Mouse (Mus musculus) kidney, adult 8-10 months (tissue): ENCODE data around the gene 4930590J08Rik.

ENCODE experiments used
- DNase-seq, 2 experiments: peaks; one replicate each; pipeline ENCODE4 v3.0.0; 2022

Gene 4930590J08Rik

GRCm38 (mm10) chr6:91965060-91965459, 62.5 kb downstream of the 4930590J08Rik start:
- no peak for DNase-seq

DNA sequence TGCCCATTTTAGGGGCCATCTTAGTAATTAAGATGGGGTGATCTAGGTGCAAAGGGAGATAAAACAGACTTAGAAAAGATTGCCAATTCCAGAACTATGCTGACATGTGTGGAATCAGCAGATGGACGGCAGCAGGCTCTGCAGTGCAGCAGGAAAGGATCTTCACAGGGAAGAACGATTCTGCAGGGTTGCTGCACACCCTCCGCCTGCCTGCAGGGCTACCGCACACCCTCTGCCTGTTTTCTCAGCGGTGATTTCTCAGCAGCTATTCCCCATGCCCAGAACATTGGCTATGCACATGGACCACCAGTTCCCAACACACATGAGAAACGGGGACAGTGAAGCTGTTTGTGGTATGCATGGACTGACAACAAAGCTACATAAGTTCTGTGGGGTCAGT, 63.4 kb downstream of the 4930590J08Rik start:
- DNase-seq: no peak

DNA sequence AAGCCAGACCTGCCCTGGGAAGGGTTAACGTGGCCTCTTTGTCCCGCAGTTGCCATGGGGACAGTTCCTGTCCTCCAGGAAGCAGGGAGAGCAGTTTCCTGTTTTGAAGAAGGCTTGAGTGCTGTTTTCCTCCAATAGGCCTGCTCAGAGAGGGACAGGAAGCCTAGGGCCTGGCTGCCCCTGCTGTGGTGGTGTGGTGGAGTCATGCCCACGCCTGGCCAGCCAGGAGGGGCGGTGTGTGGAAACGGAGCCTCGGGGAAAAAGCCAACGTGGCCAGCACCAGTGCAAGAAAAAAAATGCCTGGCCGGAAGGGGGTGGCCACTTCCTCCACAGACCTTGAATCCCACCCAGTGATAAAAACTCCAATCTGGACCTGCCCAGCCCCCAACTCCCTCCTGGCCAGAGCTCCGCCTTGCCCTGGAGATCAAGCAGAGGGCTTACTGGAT, 69.6 kb downstream of the 4930590J08Rik start:
- peak; percentile 67 to 85 for DNase-seq

DNA sequence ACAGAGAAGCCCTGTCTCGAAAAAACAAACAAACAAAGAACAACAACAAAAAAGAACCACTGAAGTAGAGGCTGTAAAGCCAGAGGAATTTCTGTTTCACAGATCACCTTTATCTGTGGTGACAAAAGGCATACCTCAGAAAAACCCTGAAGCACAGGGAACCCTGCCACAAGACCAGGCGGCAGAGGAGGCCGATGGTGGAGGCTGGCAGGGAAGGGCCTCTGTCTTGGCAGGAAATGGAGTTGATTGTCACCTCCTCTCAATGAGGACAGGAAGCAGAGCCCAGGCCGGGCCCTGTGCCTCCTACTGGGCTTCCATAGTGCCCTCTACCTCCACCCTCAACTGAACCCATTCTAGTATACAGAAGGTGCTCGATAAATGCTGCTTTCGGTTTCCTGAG, 71.4 kb downstream of the 4930590J08Rik start:
- no peak for DNase-seq

DNA sequence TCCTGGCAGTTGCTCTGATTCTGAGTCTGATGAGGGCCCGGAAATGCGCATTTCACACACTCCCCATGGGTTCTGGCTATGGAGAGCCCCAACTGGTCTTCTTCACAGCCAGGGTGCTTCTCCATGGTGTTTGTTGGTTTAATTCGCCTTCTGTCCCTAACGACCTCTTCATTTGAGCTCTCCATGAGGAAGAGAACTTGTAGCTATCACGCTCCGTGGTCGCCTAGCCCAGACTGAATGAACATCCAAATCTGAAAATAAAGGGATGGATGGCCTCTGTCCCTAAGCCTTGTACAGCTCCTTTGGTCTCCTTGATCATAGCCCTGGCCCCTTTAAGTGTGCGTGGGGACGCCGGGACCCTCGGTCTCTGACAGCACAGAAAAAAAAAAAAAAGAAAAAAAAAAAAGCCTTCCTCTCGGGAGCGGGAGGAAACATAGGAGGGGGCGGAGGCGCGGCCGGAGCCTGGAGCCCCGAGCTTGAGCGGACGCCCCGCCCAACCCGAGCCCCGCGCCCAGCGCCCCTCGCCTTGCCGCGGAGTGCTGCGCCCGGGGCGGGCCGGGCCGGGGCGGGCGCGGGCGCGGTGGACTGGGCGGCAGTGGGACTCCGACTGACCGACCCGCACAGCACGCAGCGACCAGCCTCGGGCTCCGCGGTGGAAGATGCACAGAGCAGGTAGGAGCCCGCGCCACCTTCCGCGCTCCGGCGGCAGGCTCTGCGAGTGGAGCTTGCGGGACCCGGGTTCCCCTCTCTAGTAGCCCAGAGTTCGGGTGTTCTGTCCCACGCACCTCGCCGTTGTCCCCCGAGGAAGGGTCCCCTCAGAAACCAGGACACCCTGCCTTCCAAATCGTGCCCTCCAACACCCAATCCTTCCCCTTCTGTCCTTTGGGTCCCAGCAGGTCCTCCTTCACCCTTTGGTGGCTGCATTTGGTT, 76.0 kb downstream of the 4930590J08Rik start, which contains the start of gene Fgd5:
Gene Fgd5 (plus strand): TSS at position 508 of the 930 bp plus-strand sequence.
- peak; percentile 21 to 27 for DNase-seq

GRCm38 (mm10) chr6:91979301-91979996, 76.8 kb downstream of the 4930590J08Rik start:
- DNase-seq: no peak

DNA sequence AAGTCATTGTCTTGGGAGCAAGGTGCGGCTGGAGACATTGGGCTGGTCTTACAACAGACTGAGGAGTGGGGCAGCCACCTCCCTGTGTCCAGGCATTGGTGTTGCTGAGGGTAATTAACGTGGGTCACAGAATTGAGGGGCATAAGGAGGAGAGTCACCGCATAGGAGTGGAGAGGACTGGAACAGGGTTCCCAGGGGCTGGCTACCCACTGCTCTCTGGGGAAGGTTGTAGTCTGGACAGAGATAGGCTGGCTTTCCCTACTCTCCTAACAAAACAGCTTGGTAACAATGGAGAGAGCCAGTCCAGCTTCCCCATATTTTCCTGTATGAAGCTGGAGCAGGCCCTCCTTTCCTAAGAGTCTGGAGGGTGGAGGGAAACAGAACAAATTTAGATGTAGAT, 77.4 kb downstream of the 4930590J08Rik start:
- no peak for DNase-seq

- no peak for DNase-seq
Measured at GRCm38 (mm10) chr6:91990101-91990500, 87.5 kb downstream of the 4930590J08Rik start.

DNA sequence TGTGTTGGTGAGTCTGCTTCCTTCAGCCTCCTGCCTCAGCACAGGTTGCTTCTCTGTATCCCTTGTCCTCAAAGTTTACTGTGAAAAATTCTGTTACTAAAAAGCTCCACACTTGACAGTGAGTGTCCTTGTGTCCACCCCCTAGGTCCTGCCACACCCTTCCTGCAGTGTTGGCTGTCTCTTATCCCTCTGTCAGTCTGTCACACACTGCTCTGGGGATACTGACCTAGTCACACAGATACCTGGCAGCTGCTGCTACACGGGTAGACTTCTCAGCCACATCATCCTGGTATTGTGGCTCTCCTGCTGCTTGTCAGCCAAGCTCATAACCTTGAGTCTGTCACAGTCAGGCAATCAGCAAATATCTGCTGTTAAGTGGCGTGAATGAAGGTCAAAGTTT, 90.2 kb downstream of the 4930590J08Rik start:
- no peak for DNase-seq

DNA sequence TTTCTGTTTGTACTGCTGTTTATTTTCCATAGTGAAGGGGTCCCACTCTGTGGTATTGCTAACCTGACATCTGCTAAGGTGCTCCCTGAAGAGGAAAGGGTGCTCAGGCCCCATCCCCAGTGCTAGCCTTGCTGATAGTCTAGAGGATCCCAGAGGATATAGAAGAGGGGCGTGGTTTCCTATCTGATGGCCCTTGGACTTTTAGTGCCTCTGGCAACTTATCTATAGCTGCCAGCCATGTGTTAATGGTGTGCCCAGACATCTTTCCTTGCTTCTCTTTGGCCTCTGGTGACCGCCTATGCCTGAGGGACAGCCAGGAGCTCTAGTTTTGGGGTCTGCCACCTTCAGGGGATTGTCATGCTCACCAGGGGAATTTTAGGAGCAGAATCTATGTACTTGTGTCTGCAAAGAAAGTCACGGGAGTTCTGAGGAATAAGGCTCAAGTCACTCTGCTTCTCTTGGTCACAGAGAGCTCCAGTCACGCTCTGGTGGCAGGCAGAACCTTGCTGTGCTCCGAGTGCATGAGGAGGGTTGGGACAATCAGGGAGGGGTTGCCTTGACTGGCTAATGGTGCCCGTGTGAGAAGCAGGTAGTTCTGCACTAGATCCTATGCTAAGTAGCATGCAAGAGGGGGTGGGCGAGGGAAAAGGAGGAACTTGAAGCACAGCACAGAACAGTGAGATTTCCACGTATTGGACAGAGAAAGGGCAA, 91.3 kb downstream of the 4930590J08Rik start:
- no peak for DNase-seq

DNA sequence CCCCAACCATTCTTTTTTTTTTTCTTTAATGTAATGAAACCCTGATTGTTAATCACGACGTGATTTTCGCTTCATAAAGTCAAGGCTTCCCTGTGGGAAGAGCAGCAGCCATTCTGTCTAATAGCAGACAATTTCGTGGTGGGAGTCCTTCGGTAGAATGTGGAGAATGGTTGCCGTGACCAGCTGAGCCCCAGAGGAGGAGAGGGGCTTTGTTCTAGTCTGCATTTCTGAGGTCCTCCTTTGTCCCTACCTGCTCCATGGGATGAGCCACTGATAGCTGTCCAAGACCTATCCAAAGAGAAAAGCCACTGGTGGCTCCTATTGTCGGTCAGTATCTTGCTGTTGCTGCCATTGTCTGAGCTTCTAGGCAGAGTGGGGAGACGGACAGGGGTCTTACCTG, 93.5 kb downstream of the 4930590J08Rik start:
- DNase-seq: no peak
